Mouse (Mus musculus): ENCODE measurements around the gene Fcrl1. TPM values are rescaled to one million over a fixed set of nuclear protein-coding genes. Genes with fewer than 3 reads are reported as not detected.

The Fcrl1 gene
- polyA plus RNA-seq, 1 experiment from 2014 or later, result 0.39 TPM

DNA sequence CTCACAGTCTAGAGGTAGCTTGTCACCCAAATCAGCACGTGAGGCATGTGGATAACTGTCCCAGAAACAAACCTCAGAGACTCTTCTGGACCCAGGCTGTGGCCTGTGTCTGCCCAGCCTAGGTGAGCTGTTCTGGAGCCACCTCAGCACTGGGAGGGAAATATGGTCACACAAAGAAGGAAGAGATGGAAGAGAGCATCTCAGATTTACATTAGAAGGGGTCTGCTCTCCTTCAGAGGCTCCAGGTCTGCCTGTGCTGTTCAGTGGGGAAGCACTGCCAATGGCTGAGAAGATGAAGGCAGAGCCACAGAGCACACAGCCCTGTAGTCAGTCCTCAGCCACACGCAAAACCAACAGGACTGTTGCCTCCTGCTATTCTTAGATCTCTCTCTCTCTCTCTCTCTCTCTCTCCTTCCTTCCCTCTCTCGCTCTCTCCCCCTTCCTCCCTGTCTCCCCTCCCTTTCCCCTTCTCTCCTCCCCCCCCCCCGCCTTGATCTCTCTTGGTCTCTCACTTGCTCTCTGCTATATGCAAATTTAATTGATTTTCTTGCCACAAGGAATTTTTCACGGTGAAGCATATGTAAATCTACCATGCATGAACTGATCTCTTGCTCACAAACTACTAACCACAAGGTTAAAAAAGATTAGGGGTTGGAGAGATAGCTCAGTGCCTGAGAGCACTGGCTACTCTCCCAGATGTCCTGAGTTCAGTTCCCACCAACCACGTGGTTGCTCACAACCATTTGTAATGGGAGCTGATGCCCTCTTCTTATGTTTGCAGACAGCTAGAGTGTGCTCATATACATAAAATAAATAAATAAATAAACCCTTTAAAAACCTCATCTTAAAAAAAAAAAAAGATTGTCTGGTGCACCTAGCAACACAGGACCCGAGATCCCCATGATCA lies 5.9 kb downstream of the Fcrl1 start:
- H3K36me3 ChIP-seq (ENCODE audit: control insufficient read depth, insufficient read depth, low read length), result no peaks in the 10 kb centered on the region
- no peaks in the 10 kb centered on the region for H3K4me1 ChIP-seq (replicated peaks; ENCODE audit: control insufficient read depth, insufficient read depth)
- H3K4me2 ChIP-seq (replicated peaks; ENCODE audit: low read depth), result no peak overlapping the region
- no peak for ATAC-seq (ENCODE audit: low FRiP score, low TSS enrichment)
- no peaks in the 10 kb centered on the region for H3K27me3 ChIP-seq (ENCODE audit: control insufficient read depth, insufficient read depth, low read length)
- TF ChIP-seq CTCF (IDR thresholded peaks at IDR 0.05; ENCODE audit: low read depth) (no peak), EP300 (optimal IDR thresholded peaks at IDR 0.05) (no peak)
- H3K9ac ChIP-seq (ENCODE audit: low read length), result no peak overlapping the region
- WGBS, result 52% methylated on average over 6 of the region's 7 CpGs
- DNase-seq (ENCODE audit: low spot score), result no peak
- no peak overlapping the region for H3K4me3 ChIP-seq (ENCODE audit: low read depth, low read length)
- no peaks in the 10 kb centered on the region for H3K9me3 ChIP-seq (ENCODE audit: control insufficient read depth, low read length)
- no peak overlapping the region for H3K27ac ChIP-seq (replicated peaks)

DNA sequence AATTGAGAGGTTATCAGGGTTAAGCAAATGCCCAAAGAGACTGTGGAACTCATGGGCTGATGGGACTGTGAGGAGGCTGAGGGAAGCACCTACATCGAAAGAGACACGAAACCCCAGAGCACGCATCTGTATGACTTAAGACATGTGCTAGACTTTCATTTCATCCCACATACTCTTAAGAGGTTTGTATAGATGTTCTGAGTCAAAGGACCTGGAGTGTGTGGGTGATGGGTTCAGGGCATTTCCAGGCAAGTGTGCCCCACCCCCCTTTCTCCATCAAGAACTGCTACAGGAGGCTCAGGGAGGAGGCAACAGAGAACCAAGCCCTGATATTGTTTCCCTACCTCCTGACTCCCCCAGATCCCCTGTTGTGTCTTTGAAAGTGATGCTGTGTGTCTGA lies 7.1 kb downstream of the Fcrl1 start:
- DNase-seq (ENCODE audit: low spot score) (no peak), ATAC-seq (ENCODE audit: low FRiP score, low TSS enrichment) (no peak)
- H3K4me1 ChIP-seq (replicated peaks; ENCODE audit: control insufficient read depth, insufficient read depth), result no peaks in the 10 kb centered on the region
- no peaks in the 10 kb centered on the region for H3K9me3 ChIP-seq (ENCODE audit: control insufficient read depth, low read length)
- WGBS, result 93% methylated on average over 3 of the region's 3 CpGs
- H3K4me3 ChIP-seq (ENCODE audit: low read depth, low read length), result no peak overlapping the region
- H3K9ac ChIP-seq (ENCODE audit: low read length), result no peak overlapping the region
- no peak overlapping the region for H3K27ac ChIP-seq (replicated peaks)
- TF ChIP-seq CTCF (IDR thresholded peaks at IDR 0.05; ENCODE audit: low read depth), result no peak
- no peak for TF ChIP-seq EP300 (optimal IDR thresholded peaks at IDR 0.05)
- no peak overlapping the region for H3K4me2 ChIP-seq (replicated peaks; ENCODE audit: low read depth)
- no peaks in the 10 kb centered on the region for H3K36me3 ChIP-seq (ENCODE audit: control insufficient read depth, insufficient read depth, low read length)
- no peaks in the 10 kb centered on the region for H3K27me3 ChIP-seq (ENCODE audit: control insufficient read depth, insufficient read depth, low read length)

DNA sequence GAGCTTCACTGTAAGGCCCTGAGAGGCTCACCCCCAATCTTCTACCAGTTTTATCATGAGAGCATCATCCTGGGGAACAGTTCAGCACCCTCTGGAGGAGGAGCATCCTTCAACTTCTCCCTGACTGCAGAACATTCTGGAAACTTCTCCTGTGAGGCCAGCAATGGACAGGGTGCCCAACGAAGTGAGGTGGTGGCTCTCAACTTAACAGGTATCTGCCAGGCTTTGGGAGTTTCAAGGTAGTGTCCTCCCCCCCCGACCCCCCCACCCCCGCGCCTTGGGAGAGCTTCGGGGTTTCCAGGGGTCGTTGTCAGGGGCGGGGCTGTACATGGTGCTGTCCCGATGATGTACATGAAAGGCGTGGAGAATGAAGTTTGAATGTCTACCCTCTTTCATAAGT lies 8.9 kb downstream of the Fcrl1 start:
- no peak for ATAC-seq (ENCODE audit: low FRiP score, low TSS enrichment)
- Histone ChIP-seq H3K4me2 (replicated peaks; ENCODE audit: low read depth) (no peak overlapping the region), H3K36me3 (ENCODE audit: control insufficient read depth, insufficient read depth, low read length) (no peaks in the 10 kb centered on the region), H3K27me3 (ENCODE audit: control insufficient read depth, insufficient read depth, low read length) (no peaks in the 10 kb centered on the region), H3K9me3 (ENCODE audit: control insufficient read depth, low read length) (no peaks in the 10 kb centered on the region), H3K9ac (ENCODE audit: low read length) (no peak overlapping the region), H3K4me3 (ENCODE audit: low read depth, low read length) (no peak overlapping the region), H3K4me1 (replicated peaks; ENCODE audit: control insufficient read depth, insufficient read depth) (no peaks in the 10 kb centered on the region), H3K27ac (replicated peaks) (no peak overlapping the region)
- 81% methylated on average over 9 of the region's 9 CpGs for WGBS
- no peak for DNase-seq (ENCODE audit: low spot score)
- TF ChIP-seq CTCF (IDR thresholded peaks at IDR 0.05; ENCODE audit: low read depth), result no peak
- no peak for TF ChIP-seq EP300 (optimal IDR thresholded peaks at IDR 0.05)

DNA sequence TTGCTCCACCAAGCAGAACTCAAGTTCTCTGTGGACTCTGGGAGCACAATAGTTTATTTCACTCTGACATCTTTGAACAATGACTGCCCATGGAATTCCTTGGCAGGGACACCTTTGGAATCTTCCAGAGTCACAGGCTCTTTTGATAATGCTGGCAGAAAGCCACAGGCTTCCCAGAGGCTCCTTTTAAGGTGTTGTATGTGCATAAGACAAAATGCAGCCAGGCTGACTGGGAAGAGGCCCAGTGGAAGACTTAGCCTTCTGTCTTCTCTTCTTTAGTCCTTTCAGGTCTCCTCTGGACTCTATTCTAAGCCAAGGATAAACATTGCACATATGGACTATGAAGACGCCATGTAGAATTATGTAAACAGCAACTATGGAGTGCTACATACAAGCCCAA lies 14.7 kb downstream of the Fcrl1 start:
- Histone ChIP-seq H3K4me2 (replicated peaks; ENCODE audit: low read depth) (no peak overlapping the region), H3K9ac (ENCODE audit: low read length) (no peak overlapping the region), H3K27me3 (ENCODE audit: control insufficient read depth, insufficient read depth, low read length) (no peaks in the 10 kb centered on the region), H3K9me3 (ENCODE audit: control insufficient read depth, low read length) (no peaks in the 10 kb centered on the region), H3K36me3 (ENCODE audit: control insufficient read depth, insufficient read depth, low read length) (no peaks in the 10 kb centered on the region), H3K4me3 (ENCODE audit: low read depth, low read length) (no peak overlapping the region), H3K4me1 (replicated peaks; ENCODE audit: control insufficient read depth, insufficient read depth) (no peaks in the 10 kb centered on the region), H3K27ac (replicated peaks) (peak overlapping the region; percentile 78)
- ATAC-seq (ENCODE audit: low FRiP score, low TSS enrichment), result no peak; the same call in 1 of the 2 replicates
- DNase-seq (ENCODE audit: low spot score), result peak; percentile 17
- 26% methylated on average over 1 of the region's 1 CpGs for WGBS
- TF ChIP-seq EP300 (optimal IDR thresholded peaks at IDR 0.05) (no peak), CTCF (IDR thresholded peaks at IDR 0.05; ENCODE audit: low read depth) (no peak)

DNA sequence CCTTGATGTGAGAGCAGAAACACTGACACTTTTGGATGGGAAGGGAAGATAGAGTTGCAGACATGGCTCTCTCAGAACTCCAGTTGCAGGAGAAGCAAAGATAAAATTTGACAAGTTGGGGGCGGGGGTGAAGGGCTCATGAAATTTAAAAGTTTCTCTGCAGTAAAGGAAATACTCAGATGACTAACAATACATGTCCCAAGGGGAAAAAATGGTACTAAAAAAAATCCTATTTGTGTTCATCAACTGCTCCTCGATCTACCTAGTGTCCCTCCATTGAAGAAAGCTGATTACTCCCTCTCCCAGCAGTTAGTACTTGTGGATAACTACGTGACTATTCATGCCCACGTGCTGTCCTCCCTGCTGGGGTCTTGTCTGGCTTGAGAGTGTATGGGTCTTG lies 22.6 kb downstream of the Fcrl1 start:
- no peaks in the 10 kb centered on the region for H3K9me3 ChIP-seq (ENCODE audit: control insufficient read depth, low read length)
- no peak overlapping the region for H3K4me2 ChIP-seq (replicated peaks; ENCODE audit: low read depth)
- no peak overlapping the region for H3K4me3 ChIP-seq (ENCODE audit: low read depth, low read length)
- 72% methylated on average over 4 of the region's 4 CpGs for WGBS
- no peaks in the 10 kb centered on the region for H3K36me3 ChIP-seq (ENCODE audit: control insufficient read depth, insufficient read depth, low read length)
- H3K4me1 ChIP-seq (replicated peaks; ENCODE audit: control insufficient read depth, insufficient read depth), result no peaks in the 10 kb centered on the region
- H3K9ac ChIP-seq (ENCODE audit: low read length), result no peak overlapping the region
- no peaks in the 10 kb centered on the region for H3K27me3 ChIP-seq (ENCODE audit: control insufficient read depth, insufficient read depth, low read length)
- TF ChIP-seq CTCF (IDR thresholded peaks at IDR 0.05; ENCODE audit: low read depth) (no peak), EP300 (optimal IDR thresholded peaks at IDR 0.05) (no peak)
- DNase-seq (ENCODE audit: low spot score) (no peak), ATAC-seq (ENCODE audit: low FRiP score, low TSS enrichment) (no peak)
- H3K27ac ChIP-seq (replicated peaks), result no peak overlapping the region

DNA sequence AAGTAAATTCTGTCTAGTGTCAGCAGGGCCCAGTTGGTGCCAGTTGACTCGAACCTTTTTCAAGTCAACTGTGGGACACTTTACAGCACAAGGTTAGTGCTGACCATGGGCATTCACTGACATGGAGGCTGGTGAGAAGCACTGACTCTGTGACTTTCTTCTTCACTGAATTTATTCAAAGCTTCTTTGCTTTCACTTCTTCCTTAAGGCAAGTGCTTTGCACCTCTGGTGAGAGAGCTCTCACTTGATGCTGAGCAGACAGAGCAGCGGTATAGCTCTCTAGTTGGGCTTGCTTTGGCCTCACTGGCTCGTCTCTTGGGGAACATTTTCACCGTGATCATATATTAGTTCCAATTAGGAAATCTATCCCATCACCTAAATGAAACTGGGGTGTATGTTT lies 23.7 kb downstream of the Fcrl1 start:
- Histone ChIP-seq H3K4me2 (replicated peaks; ENCODE audit: low read depth) (no peak overlapping the region), H3K4me3 (ENCODE audit: low read depth, low read length) (no peak overlapping the region), H3K27me3 (ENCODE audit: control insufficient read depth, insufficient read depth, low read length) (no peaks in the 10 kb centered on the region), H3K4me1 (replicated peaks; ENCODE audit: control insufficient read depth, insufficient read depth) (no peaks in the 10 kb centered on the region), H3K27ac (replicated peaks) (no peak overlapping the region), H3K36me3 (ENCODE audit: control insufficient read depth, insufficient read depth, low read length) (no peaks in the 10 kb centered on the region), H3K9ac (ENCODE audit: low read length) (no peak overlapping the region), H3K9me3 (ENCODE audit: control insufficient read depth, low read length) (no peaks in the 10 kb centered on the region)
- DNase-seq (ENCODE audit: low spot score), result no peak
- TF ChIP-seq CTCF (IDR thresholded peaks at IDR 0.05; ENCODE audit: low read depth) (no peak), EP300 (optimal IDR thresholded peaks at IDR 0.05) (no peak)
- ATAC-seq (ENCODE audit: low FRiP score, low TSS enrichment), result no peak
- WGBS, result 70% methylated on average over 4 of the region's 4 CpGs
